Mouse (Mus musculus) Muller cell, postnatal 12 days (primary cell): ENCODE measurements around the gene Hist1h3c.
"Not testable (repeated sequence)": the region's sequence is repeated elsewhere in the genome, so short reads cannot be mapped to it uniquely, and the experiment has no call there.

ENCODE experiments used
- DNase-seq: peaks from one replicate; pipeline ENCODE4 v3.0.0-alpha.2; 2015; ENCODE audit errors: inconsistent ontology term

The Hist1h3c gene

DNA sequence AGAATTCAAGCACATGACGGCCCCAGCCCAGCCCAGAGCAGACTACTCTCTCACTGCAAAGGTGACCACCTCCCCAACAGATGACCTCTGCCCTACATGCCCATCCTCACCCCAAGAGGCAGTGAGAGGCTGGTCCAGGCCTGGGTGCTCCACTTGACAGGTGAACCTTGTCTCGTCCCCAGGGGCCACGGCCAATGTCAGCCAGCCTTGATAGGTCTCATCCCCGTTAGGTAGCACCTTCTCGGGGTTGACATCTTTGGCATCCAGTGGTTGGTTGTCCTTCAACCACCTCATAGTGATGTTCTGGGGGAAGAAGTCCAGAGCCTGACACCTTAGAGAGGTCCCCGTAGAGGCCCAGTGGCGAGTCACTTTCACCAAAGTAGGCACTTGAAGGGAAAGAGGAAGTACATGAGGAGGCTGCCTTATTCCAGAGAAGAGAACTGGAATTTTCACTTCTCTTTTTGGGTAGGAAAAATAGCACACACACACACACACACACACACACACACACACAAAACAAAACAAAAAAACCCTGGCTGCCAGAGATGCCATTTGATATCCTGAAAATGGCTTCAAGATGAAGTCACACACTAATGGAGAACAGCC is 39.5 kb downstream of the Hist1h3c start:
- no peak for DNase-seq

GRCm38 (mm10) chr13:23702801-23703200 is 42.6 kb downstream of the Hist1h3c start:
- DNase-seq: not testable (repeated sequence)

GRCm38 (mm10) chr13:23702220-23702619 is 43.2 kb downstream of the Hist1h3c start:
- no peak for DNase-seq

GRCm38 (mm10) chr13:23700786-23701520 is 44.4 kb downstream of the Hist1h3c start:
- DNase-seq: peak; percentile 63

- no peak for DNase-seq
Observed at GRCm38 (mm10) chr13:23699767-23700166, 45.6 kb downstream of the Hist1h3c start.

DNA sequence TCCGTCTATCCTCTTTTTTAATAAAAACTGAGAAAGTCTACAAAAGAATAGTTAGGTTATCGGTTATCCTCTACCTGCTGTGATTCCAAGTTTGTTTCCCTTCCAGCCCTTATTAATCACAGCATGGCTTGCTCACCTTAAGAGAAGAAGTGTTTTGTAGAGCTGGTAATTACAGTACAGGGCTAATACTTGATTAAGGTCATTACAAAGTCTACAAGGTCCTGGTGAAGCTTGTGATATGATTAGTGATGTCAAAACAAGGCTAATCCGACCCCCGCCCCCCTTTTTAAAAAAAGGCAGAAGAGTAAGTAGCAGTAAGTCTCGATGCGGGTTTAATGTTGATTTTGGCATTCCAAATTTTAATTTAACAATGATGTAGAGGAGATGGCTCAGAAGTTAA is 46.4 kb downstream of the Hist1h3c start:
- no peak for DNase-seq

DNA sequence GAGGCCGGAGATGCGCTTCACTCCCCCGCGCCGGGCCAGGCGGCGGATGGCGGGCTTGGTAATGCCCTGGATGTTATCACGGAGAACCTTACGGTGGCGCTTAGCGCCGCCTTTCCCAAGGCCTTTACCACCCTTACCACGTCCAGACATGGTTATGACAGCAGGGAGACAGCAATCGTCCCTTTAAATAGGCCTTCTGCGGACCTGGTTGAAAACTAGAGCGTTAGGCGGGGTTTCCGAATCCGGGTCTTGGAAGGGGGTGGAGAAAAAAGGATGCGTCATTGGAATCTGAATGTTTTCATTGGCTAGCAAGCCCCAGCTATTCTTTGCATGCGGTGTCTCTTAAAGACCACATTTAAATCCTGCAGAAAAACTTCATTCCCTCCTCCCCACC is 47.1 kb downstream of the Hist1h3c start, which contains the start of gene Hist1h4c:
Gene Hist1h4c (minus strand): TSS at position 155 of the 394 bp plus-strand sequence.
- DNase-seq: peak; percentile 98

DNA sequence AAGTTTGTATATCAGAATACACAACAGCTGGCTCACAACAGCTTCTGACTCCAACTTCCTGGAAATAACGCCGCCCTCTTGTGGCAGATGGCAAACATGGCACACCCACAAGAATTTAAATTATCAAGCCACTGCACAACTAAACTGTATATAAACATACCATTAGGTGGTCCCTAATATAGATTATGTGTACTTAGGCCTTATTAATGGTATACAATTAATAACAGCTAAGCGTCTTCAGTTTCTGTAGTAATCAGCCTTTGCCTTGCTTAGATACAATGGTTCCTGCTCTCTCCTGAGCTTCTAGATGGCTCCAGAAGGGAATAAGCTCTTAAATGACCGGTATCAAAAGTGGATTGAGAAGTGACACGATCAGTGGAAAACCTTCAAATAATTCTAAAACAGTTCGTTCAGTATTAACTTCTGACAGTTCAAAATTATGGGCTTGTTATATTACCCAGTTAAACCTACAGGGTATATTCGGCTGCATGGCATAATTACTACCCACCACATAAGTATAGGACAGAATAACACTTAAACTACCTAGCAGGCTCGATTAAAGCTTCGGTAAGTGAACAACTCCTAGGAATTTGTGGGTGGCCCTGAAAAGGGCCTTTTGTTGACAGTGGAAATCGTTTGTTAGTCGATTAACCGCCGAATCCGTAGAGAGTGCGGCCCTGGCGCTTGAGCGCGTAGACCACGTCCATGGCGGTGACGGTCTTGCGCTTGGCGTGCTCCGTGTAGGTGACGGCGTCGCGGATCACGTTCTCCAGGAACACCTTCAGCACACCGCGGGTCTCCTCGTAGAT is 47.7 kb downstream of the Hist1h3c start:
- peak; percentile 79 for DNase-seq

DNA sequence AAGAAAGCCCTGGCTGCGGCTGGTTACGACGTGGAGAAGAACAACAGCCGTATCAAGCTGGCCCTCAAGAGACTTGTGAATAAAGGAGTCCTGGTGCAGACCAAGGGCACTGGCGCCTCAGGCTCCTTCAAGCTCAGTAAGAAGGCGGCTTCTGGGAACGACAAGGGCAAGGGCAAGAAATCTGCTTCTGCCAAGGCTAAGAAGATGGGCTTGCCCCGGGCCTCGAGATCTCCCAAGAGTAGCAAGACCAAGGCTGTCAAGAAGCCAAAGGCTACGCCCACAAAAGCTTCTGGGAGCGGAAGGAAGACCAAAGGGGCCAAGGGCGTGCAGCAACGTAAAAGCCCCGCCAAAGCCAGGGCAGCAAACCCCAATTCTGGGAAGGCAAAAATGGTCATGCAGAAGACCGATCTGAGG is 49.3 kb downstream of the Hist1h3c start:
- DNase-seq: no peak

- DNase-seq: no peak
Observed at GRCm38 (mm10) chr13:23695514-23695913, 49.9 kb downstream of the Hist1h3c start, which contains the start of gene Hist1h1t. Gene Hist1h1t (plus strand): TSS chr13:23695814.
